Mouse (Mus musculus): ENCODE data around the gene Cdt1.

The Cdt1 gene

GRCm38 (mm10) chr8:122572751-122573150 is 4.9 kb downstream of the Cdt1 start:
- in situ Hi-C loops (cut with MboI, MseI) = loop anchor here (25.0 kb wide), 1 partner anchor 990 kb away; no protein-coding TSS in a partner anchor

DNA sequence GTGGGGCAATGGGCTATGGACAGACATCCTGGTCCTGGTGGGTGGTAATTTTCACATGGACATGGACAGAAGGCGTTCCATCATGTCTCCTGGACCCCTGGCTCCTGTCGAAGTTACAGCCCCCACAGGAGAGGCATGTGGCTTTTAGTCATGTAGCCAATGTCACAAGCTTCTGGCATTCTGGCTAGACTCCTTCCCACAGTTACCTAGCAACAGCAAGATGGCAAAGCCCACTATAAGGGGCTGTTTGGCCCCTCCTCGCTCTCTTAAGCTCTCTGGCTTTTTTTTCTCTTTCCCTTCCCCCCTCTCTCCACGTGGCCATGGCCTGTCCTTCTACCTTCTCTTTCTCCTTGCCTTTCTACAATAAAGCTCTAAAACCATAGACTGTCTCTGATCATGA is 5.4 kb downstream of the Cdt1 start:
- in situ Hi-C loops (cut with MboI, MseI) = loop anchor here (25.0 kb wide), 1 partner anchor 989 kb away; no protein-coding TSS in a partner anchor

GRCm38 (mm10) chr8:122573577-122573976 is 5.8 kb downstream of the Cdt1 start:
- in situ Hi-C loops (cut with MboI, MseI) = loop anchor here (25.0 kb wide), 1 partner anchor 989 kb away; no protein-coding TSS in a partner anchor

GRCm38 (mm10) chr8:122574264-122574663 is 6.4 kb downstream of the Cdt1 start:
- in situ Hi-C loops (cut with MboI, MseI) = loop anchor here (25.0 kb wide), 1 partner anchor 988 kb away; no protein-coding TSS in a partner anchor

- in situ Hi-C loops (cut with MboI, MseI) = loop anchor here (25.0 kb wide), 1 partner anchor 988 kb away; no protein-coding TSS in a partner anchor
These were observed 6.9 kb downstream of the Cdt1 start for GRCm38 (mm10) chr8:122574667-122575251.

DNA sequence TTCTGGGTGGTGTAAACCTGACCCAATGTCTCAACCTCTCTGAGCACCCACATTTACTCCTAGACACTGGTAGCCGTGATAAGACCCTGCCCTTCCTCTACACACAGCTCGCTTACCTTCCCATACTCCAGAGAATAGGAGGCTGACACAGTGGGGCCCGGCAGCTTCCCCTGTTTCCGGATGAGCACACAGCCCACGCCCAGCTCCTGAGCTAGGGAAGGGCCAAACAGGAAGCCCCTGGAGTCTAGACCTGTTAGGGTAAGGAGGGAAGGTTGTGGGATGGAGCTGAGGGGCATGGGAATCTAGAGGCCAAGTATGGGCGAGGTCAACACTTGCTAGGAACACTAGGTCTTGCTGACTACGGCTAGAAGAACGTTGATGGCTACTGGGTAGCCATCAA is 7.5 kb downstream of the Cdt1 start:
- in situ Hi-C loops (cut with MboI, MseI) = no loop called here

DNA sequence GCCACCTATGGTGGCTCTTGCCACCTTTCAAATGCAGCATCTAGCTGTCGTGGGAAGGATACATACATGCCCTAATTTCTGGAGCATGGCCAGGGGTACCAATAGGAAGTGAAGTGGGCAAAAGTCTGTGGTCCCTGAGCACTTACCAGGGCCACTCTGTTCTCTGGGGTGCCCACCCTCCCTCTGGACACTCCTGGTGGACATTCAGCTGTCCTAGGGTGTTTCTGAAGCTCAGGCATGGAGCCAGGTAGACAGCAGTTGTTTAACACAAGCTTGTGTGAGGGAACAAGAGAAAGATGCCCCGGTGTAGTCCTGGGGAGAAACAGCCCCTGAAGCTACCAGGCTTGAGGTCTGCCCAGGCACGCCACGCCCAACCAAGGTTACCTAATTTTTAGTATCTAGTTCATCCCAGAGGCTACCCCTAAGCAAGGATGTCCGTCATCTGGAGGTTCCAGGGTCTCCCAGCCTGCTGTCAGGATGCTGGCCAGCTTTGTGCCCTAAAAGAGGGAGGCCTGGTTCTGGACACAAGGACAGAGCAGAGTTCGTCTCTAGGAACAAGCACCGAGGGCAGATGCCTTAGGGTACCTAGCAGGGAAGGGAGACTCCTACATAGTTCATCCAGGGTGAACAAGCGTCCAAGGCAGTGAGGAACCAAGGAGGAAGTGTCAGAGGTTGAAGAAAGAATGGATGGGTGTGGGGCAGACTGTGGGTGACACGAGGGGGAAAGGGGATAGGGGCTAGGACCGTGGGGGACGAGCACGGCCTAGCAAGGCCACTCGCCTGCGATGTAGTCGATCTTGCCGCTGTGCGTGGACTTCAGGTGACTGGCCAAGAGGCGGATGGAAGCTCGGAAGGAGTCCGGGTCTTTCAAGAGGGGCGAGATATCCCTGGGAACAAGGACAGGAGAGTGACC is 8.2 kb downstream of the Cdt1 start:
- in situ Hi-C loops (cut with MboI, MseI) = no loop called here

GRCm38 (mm10) chr8:122576648-122577022 is 8.8 kb downstream of the Cdt1 start, which contains the start of gene Aprt:
Gene Aprt, minus strand, starts transcription at chr8:122576909.
- in situ Hi-C loops (cut with MboI, MseI) = no loop called here

- in situ Hi-C loops (cut with MboI, MseI) = no loop called here
These were observed 9.3 kb downstream of the Cdt1 start for GRCm38 (mm10) chr8:122577116-122577515.

DNA sequence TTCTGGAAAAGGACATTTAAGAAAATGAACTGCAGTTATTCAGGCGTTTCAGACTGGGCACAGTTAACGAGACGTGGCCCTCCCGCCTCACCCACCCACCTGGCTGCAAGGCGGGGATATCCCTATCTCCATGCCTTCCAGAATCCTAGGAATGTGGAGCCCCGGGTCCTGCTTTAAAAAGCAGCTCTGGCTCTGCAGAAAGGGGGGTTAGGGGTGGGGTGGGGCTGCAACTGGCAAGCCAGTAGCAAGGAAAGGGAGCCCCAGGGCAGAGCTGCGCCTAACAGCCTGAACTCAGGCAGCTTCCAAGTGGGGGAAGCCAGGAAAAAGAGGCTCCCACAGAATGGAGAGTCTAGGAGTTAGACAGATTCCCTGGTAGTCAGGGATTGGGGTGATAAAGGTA is 11.4 kb downstream of the Cdt1 start:
- in situ Hi-C loops (cut with MboI, MseI) = no loop called here

GRCm38 (mm10) chr8:122580926-122581325 is 13.1 kb downstream of the Cdt1 start:
- in situ Hi-C loops (cut with MboI, MseI) = no loop called here

DNA sequence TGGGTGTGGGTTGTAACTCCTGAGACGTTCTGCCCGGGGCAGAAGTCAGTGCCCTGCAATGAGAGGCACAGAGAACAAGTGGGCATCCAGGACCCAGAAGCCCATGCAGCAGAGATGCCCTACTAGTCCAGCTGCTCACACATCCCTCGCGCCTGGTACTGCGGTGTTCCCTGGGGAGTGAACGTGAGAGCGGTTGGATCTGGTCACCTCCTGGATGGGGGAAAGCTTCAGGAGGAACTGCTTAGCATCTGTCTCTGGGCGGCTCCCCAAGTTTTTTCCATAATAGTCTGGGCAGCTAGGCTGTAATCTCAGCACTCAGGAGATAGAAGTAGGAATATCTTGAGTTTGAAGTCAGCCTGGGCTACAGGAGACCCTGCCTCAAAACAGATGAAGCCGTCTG is 17.2 kb downstream of the Cdt1 start:
- in situ Hi-C loops (cut with MboI, MseI) = no loop called here

DNA sequence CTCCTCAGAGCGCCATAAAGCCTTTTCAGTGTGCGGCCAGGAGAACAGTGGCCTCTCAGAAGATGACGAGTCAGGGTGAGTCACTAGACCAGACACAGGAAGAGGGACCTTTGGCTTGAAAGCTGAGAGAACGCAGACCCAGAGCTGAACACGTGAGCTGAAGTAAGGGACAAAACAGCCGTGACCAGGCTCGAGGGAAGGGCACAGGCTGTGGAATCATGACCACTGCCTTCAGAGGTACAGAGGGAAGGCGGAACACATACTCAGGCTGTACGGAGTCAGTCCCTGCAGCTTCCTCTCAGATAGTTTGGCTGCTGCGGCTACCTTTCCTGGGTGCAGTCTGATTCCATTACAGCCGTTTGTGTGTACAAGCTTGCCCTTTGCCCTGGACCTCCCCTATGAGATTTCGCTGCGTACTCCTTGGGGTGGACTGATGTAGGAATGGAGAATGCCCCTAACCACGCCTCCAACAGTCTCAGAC is 17.6 kb downstream of the Cdt1 start:
- in situ Hi-C loops (cut with MboI, MseI) = no loop called here

GRCm38 (mm10) chr8:122586171-122586570 is 18.4 kb downstream of the Cdt1 start:
- in situ Hi-C loops (cut with MboI, MseI) = no loop called here

GRCm38 (mm10) chr8:122586749-122587148 is 18.9 kb downstream of the Cdt1 start:
- in situ Hi-C loops (cut with MboI, MseI) = no loop called here

GRCm38 (mm10) chr8:122593240-122593639 is 25.4 kb downstream of the Cdt1 start:
- in situ Hi-C loops (cut with MboI, MseI) = no loop called here

- in situ Hi-C loops (cut with MboI, MseI) = no loop called here
These were observed 26.1 kb downstream of the Cdt1 start for GRCm38 (mm10) chr8:122593783-122594507.

DNA sequence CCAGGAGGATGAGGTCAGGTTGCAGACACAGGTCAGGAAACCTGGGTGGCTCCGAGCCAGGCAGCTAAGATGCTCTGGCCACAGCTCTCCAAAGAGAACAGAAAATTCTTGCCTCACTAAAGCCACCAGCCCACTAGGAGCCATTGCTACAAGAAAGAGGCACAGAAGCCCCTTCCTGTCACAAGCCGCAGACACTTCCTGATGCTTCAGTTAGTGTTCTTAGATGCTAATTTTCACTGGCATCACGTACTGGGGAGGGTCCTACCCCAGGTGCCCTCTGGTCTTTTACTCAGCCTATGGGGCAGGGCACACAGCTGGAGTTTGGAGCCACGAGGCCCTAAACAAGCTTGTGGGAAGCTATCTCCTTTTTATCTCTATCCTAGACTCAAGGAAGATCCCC is 28.2 kb downstream of the Cdt1 start:
- in situ Hi-C loops (cut with MboI, MseI) = no loop called here

DNA sequence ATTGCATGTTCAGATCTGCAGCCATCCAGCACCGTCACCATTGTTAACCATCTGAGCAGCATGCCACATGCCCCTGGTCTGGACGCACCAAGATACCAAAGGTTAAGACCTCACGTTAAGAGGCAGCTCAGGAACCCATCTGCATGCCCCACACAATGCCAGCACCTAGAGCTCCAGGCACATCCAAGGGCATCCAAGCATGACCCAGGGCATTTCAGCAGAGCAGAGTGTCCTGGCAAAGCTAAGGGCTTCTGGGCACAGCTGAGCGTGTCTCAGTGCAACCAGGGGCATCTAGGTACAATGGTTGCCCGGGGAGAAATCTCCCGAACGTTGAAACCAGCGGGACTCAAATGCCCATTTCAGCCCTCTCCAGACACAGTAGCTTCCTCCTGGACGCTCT is 32.9 kb downstream of the Cdt1 start:
- in situ Hi-C loops (cut with MboI, MseI) = no loop called here

- in situ Hi-C loops (cut with MboI, MseI) = no loop called here
These were observed 36.8 kb downstream of the Cdt1 start for GRCm38 (mm10) chr8:122604640-122605039.

DNA sequence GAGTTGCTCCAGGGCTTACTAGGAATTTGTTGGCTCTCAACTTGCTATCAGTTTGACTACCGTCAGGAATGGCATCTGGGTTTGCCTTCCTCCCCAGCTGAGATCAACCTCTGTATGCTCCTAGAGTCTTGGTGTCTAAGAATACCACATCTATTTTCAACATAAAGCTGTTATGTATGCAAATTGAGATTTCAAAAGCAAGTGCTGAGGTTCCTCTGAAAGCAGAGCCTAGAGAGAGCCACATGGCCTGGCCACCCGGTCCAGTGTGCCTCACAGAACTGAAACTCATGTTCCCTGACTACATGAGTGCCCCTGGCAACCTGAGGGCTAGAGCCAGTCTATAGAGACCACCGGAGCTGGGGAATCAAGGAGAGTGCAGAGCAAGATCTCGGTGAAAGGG is 37.6 kb downstream of the Cdt1 start:
- in situ Hi-C loops (cut with MboI, MseI) = no loop called here

DNA sequence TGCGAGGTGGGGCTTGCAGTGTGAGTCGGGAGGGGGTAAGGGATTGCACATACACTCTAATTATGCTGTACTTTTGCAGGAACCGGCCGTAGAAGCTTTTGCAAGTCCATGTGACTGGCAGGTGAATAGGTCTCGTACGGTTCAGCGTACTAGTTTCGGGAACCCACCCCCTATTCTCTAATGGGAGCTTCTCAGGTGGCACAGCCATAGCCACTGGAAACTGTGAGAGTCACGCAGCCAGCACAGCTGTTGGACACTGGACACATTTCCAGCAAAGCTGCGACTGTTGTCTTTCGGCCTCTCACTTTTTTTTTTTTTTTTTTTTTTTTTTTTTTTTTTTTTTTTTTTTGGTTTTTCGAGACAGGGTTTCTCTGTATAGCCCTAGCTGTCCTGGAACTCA is 39.0 kb downstream of the Cdt1 start:
- in situ Hi-C loops (cut with MboI, MseI) = no loop called here
